Mouse (Mus musculus) kidney, postnatal 36 days (tissue): ENCODE measurements around the gene Ywhag.
A peak's percentile ranks its signal among the peaks of the same experiment; 100 is the strongest.

Experiments used
- DNase-seq, 2 experiments: peaks; one replicate each; pipeline ENCODE4 v3.0.0; 2021 to 2022; ENCODE audit warnings: mixed read lengths in 2 of 2

Ywhag gene

GRCm38 (mm10) chr5:135934481-135935175 lies at the start of gene Ywhag:
TSS of gene Ywhag (minus strand) at chr5:135934616.
- DNase-seq = peak; percentile 98

- peak; percentile 55 to 80 for DNase-seq
These were observed 48.0 kb upstream of the Ywhag start for GRCm38 (mm10) chr5:135982398-135982797.

- DNase-seq = no peak
These were observed 45.5 kb upstream of the Ywhag start, which contains the start of gene Zp3 for GRCm38 (mm10) chr5:135979904-135980303. TSS of gene Zp3 (plus strand) at chr5:135980099.

GRCm38 (mm10) chr5:135979381-135979780 lies 45.0 kb upstream of the Ywhag start:
- no peak for DNase-seq

GRCm38 (mm10) chr5:135975893-135976668 lies 41.7 kb upstream of the Ywhag start:
- no peak for DNase-seq

GRCm38 (mm10) chr5:135974365-135974764 lies 39.9 kb upstream of the Ywhag start, which contains the start of gene Ssc4d:
TSS of gene Ssc4d (minus strand) at chr5:135974531.
- no peak for DNase-seq

GRCm38 (mm10) chr5:135971876-135972275 lies 37.5 kb upstream of the Ywhag start:
- DNase-seq = no peak

- no peak for DNase-seq
These were observed 35.8 kb upstream of the Ywhag start for GRCm38 (mm10) chr5:135970247-135970646.

GRCm38 (mm10) chr5:135968781-135969180 lies 34.4 kb upstream of the Ywhag start:
- DNase-seq = peak; percentile 42 to 82

GRCm38 (mm10) chr5:135966866-135967265 lies 32.5 kb upstream of the Ywhag start:
- DNase-seq = peak in 1 of 2 experiments; percentile 46

GRCm38 (mm10) chr5:135965501-135965930 lies 31.1 kb upstream of the Ywhag start:
- peak; percentile 39 to 72 for DNase-seq

- DNase-seq = no peak
These were observed 28.8 kb upstream of the Ywhag start for GRCm38 (mm10) chr5:135963280-135963627.

GRCm38 (mm10) chr5:135962492-135963279 lies 28.3 kb upstream of the Ywhag start:
- DNase-seq = peak; percentile 99 to 100

GRCm38 (mm10) chr5:135962125-135962491 lies 27.7 kb upstream of the Ywhag start:
- DNase-seq = no peak

GRCm38 (mm10) chr5:135960909-135961635 lies 26.7 kb upstream of the Ywhag start:
- DNase-seq = no peak

- DNase-seq = no peak
These were observed 25.5 kb upstream of the Ywhag start for GRCm38 (mm10) chr5:135959911-135960310.

- DNase-seq = no peak
These were observed 24.0 kb upstream of the Ywhag start for GRCm38 (mm10) chr5:135958367-135958766.

- peak; percentile 94 to 99 for DNase-seq
These were observed 23.0 kb upstream of the Ywhag start for GRCm38 (mm10) chr5:135957207-135957974.

GRCm38 (mm10) chr5:135956300-135957206 lies 22.1 kb upstream of the Ywhag start:
- no peak for DNase-seq

- no peak for DNase-seq
These were observed 18.4 kb upstream of the Ywhag start for GRCm38 (mm10) chr5:135952830-135953229.

- DNase-seq = no peak
These were observed 17.2 kb upstream of the Ywhag start for GRCm38 (mm10) chr5:135951660-135952059.
